Mouse (Mus musculus): Measurements from ENCODE around the gene Zfp874b. TPM values are rescaled to one million over a fixed set of nuclear protein-coding genes. Genes with fewer than 3 reads are reported as not detected.
"Not testable (repeated sequence)": the region's sequence is repeated elsewhere in the genome, so short reads cannot be mapped to it uniquely, and the experiment has no call there.

Zfp874b gene
- polyA plus RNA-seq (2016; fragmentation: Nextera tagmentation; extraction: Ambion mirVana): 2.0 and 2.8 TPM in 2 replicates

DNA sequence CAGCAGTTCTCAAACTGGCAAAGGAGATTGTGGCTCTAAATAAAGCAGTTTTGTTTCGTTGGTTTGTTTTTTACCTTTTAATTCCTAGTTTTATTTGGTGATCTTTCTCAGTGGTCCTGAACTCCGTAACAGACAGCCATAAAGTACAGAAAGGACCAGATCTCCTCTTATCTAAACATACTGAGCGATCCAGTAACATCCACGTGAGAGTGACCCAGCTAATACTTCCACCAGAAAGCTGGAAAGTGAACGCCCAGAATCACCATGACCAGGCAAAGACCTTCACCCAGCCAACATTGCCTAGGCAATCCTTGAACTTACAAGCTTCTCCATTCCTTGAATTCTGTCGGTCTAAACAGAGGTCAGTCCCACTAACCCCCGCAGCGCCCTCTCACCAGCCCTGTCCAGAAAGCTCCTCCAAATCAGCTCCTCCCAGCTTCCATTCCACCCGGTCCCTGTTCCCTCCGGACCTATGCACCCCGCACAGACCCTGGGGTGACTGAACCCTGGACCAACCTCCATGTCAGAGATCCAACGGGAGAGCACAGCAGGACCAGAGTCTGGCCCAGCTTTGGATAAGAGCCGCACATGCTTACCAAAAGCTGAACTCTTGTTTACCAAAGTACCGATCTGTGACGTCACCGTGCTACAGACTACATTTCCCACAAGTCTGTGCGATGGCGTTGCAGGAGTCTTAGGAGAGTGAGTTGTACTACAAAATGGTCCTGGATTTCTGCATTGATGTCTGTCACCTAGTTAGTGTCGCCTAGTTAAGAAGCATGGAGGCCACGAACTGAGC is at the start of gene Zfp874b:
Gene Zfp874b, minus strand, starts transcription at position 634 of the 799 bp plus-strand sequence.
- H3K4me1 ChIP-seq: peaks cover 9% of the 10 kb centered on the region
- no peaks in the 10 kb centered on the region for H3K27me3 ChIP-seq (replicated peaks; ENCODE audit: low read depth, poor library complexity, severe bottlenecking)
- DNase-seq (ENCODE audit: low spot score): peak; percentile 79
- H3K9me3 ChIP-seq: no peaks in the 10 kb centered on the region
- H3K4me3 ChIP-seq: peak within 1 kb of the TSS; percentile 70
- WGBS: 6% methylated on average over 20 of the region's 20 CpGs
- peak within 1 kb of the TSS; percentile 81 for H3K27ac ChIP-seq (replicated peaks)
- peaks cover 18% of the 10 kb centered on the region for H3K36me3 ChIP-seq (replicated peaks)

DNA sequence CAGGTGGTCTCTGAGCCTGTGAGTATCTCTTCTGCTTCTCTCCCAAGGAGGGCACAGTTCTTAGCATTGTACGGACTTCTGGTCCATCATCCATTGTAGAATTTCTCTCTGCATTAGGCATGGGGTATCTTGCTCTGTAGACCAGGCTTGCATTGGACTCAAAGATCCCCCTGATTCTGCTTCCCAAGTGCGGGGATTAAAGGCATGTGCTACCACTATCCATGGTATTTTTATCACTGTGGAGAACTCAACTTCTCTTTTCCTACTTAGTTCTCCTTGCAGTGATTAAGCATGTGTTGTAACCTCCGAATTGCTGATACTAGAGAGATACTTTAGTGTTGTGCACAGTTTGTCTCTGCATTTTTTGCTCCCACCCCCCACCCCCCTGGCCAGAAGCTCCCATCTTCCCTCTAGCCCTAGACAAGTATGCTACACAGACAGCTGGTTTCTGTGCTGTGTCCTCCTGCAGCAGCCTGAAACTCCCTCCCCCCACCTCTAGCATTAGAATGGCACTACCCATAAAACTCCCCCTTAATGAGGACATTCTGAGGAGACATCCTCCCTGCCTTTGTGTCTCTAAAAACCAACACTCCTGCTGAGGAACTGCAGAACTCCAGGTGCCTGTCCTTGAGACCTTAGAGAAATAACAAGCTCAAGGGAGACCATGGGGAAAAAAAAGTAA is 43.1 kb upstream of the Zfp874b start:
- no peaks in the 10 kb centered on the region for H3K9me3 ChIP-seq
- WGBS: 79% methylated on average over 3 of the region's 3 CpGs
- H3K27me3 ChIP-seq (replicated peaks; ENCODE audit: low read depth, poor library complexity, severe bottlenecking): no peaks in the 10 kb centered on the region
- no peak overlapping the region for H3K4me3 ChIP-seq
- no peak overlapping the region for H3K27ac ChIP-seq (replicated peaks)
- H3K36me3 ChIP-seq (replicated peaks): no peaks in the 10 kb centered on the region
- H3K4me1 ChIP-seq: peaks cover 11% of the 10 kb centered on the region
- no peak for DNase-seq (ENCODE audit: low spot score)

DNA sequence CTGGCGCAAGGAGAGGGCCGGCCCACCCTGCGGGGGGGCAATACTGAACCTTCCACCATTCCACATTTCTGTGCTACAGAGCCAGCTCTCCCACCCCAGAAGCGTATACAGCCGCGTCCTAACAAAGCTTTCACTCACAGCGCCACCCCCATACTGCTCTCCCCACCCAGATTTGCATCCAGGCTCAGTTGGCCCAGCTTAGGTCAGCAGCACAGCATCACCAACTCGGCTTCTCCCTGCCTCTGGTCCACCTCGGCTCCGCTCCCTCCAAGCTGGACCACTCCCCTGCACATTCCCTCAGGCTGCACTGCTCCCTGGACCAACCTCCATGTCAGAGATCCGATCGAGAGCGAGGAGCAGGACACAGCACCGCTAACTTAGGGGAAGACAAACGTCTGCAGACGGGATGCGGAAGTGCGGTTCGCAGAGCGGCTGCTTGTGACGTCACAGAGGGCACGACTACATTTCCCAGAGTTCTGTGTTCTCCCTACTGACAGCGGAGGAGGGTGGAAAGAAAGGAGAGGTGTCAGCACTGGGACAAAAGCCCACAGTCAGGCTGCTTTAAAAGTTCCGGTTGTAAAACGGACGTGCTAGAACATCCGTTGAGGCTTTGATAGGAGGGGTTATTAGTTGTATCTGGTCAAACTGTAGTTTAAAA is 41.8 kb upstream of the Zfp874b start, which contains the start of the genes Gm26965 and Zfp87:
Gene Gm26965, minus strand, starts transcription at position 399 of the 658 bp plus-strand sequence.
Gene Zfp87, minus strand, starts transcription at position 425 of the 658 bp plus-strand sequence.
- Histone ChIP-seq H3K27ac (replicated peaks) (peak within 1 kb of the TSS; percentile 82), H3K9me3 (no peaks in the 10 kb centered on the region)
- under 1% methylated on average over 27 of the region's 27 CpGs for WGBS

DNA sequence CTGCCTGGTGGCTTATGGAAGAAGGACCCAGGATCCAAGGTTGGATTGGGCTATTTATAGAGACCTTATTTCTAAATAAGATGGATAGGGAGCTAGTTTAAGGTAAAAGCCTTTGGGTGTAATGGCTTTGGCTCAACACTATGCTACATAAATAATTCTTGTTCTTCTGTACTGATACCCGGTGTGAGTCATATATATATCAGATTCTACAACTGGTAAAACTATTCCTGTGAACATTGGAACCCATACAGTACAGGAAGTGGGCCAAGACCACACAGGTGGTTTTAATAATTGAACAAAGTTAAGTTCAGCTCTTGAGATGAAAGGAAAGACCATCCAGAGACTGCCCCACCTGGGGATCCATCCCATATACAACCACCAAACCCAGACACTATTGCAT is 16.9 kb upstream of the Zfp874b start:
- no peaks in the 10 kb centered on the region for H3K27me3 ChIP-seq (replicated peaks; ENCODE audit: low read depth, poor library complexity, severe bottlenecking)
- peaks cover 7% of the 10 kb centered on the region for H3K4me1 ChIP-seq
- peak overlapping the region; percentile 84; the same call in 1 of the 2 replicates for H3K4me3 ChIP-seq
- no peak for DNase-seq (ENCODE audit: low spot score)
- H3K36me3 ChIP-seq (replicated peaks): peaks cover 9% of the 10 kb centered on the region
- no peaks in the 10 kb centered on the region for H3K9me3 ChIP-seq
- 81% methylated on average over 1 of the region's 1 CpGs for WGBS
- H3K27ac ChIP-seq (replicated peaks): no peak overlapping the region

More for the DNA sequence above, 41.8 kb upstream of the Zfp874b start, which contains the start of the genes Gm26965 and Zfp87:
- peaks cover 11% of the 10 kb centered on the region for H3K4me1 ChIP-seq
- peaks cover 7% of the 10 kb centered on the region for H3K36me3 ChIP-seq (replicated peaks)
- H3K27me3 ChIP-seq (replicated peaks; ENCODE audit: low read depth, poor library complexity, severe bottlenecking): no peaks in the 10 kb centered on the region
- peak; percentile 91 for DNase-seq (ENCODE audit: low spot score)
- H3K4me3 ChIP-seq: peak within 1 kb of the TSS; percentile 71

DNA sequence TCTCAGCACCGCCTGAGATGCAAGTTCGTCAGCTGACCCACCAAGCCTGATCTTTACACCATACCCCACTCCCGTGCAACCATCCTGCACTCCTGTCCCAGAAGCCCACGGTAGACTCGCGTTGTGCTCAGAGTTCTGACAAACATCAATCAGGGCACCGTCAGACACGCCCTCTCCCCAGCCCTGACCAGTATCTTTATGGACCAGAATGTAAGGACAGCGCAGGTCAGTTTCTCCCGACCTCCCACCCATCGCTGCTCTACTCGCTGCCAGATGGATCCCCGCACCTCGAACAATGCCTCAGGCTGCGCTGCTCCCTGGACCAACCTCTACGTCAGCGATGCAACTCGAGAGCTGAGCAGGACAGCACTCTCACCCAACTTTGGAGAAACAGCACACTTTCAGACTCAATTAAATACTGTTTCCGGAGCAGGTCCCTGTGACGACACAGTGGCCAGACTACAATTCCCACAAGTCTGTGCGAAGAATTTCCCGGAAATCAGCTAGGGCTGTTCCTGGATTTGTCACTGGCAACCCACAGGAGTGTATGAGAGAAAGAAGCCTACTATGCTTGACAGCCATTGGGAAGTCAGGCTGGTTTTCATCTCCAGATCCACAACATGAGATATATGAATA is 16.1 kb upstream of the Zfp874b start, which contains the start of gene Zfp58:
Gene Zfp58, minus strand, starts transcription at position 472 of the 636 bp plus-strand sequence.
- peak; percentile 79 for DNase-seq (ENCODE audit: low spot score)
- Histone ChIP-seq H3K9me3 (0 out of 2 replicates have a peak, but pooled peaks cover 2% of the 10 kb centered on the region), H3K27ac (replicated peaks) (peak within 1 kb of the TSS; percentile 81), H3K36me3 (replicated peaks) (peaks cover 16% of the 10 kb centered on the region), H3K4me1 (peaks cover 7% of the 10 kb centered on the region), H3K27me3 (replicated peaks; ENCODE audit: low read depth, poor library complexity, severe bottlenecking) (no peaks in the 10 kb centered on the region), H3K4me3 (peak within 1 kb of the TSS; percentile 84)
- under 1% methylated on average over 22 of the region's 22 CpGs for WGBS

DNA sequence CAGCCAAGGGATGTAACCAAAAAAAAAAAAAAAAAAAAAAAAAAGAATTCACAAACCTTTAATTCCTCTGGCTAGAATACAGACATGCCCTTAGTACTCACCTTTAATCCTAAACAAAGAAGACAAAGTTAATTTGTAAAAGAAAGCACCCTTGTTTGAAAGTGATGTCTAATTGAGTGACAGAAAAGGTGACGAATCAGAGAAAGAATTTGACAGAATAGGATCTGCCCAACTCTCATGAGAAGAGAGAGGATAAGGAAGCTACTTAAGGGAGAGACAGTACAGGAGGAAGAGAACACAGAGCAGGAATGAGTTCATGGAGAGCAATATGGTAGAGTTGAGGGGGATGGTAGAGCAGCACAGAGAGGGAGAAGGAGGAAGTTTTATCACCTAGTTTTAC is 11.6 kb upstream of the Zfp874b start:
- peaks cover 20% of the 10 kb centered on the region for H3K9me3 ChIP-seq
- H3K4me3 ChIP-seq: no peak overlapping the region
- peaks cover 62% of the 10 kb centered on the region for H3K36me3 ChIP-seq (replicated peaks)
- no peaks in the 10 kb centered on the region for H3K27me3 ChIP-seq (replicated peaks; ENCODE audit: low read depth, poor library complexity, severe bottlenecking)
- DNase-seq (ENCODE audit: low spot score): no peak
- H3K4me1 ChIP-seq: peaks cover 7% of the 10 kb centered on the region
- WGBS: 90% methylated on average over 1 of the region's 1 CpGs
- no peak overlapping the region for H3K27ac ChIP-seq (replicated peaks)

DNA sequence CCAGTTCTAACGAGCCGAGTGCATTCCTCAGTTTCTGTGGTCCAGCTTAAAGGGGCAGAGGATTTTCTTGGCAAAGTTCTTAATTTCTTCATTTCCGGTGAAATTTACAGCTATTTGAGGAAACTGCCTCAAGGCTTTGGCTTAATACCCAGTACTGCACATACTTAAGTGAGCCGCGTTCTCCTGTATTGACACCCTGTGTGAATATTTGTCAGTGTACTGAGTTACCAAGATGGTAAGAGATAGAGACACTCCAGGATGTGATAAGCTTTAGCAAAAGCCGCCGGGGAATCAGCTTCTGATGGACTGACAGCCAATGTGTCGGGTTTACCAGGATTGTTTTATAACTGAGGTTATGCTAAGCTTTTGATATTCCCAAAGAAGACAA is 360 bp upstream of the Zfp874b start:
- 46% methylated on average over 8 of the region's 8 CpGs for WGBS
- peak overlapping the region; percentile 81 for H3K27ac ChIP-seq (replicated peaks)
- H3K27me3 ChIP-seq (replicated peaks; ENCODE audit: low read depth, poor library complexity, severe bottlenecking): no peaks in the 10 kb centered on the region
- peaks cover 9% of the 10 kb centered on the region for H3K4me1 ChIP-seq
- peaks cover 24% of the 10 kb centered on the region for H3K36me3 ChIP-seq (replicated peaks)
- no peaks in the 10 kb centered on the region for H3K9me3 ChIP-seq
- no peak for DNase-seq (ENCODE audit: low spot score)
- H3K4me3 ChIP-seq: peak overlapping the region; percentile 70

DNA sequence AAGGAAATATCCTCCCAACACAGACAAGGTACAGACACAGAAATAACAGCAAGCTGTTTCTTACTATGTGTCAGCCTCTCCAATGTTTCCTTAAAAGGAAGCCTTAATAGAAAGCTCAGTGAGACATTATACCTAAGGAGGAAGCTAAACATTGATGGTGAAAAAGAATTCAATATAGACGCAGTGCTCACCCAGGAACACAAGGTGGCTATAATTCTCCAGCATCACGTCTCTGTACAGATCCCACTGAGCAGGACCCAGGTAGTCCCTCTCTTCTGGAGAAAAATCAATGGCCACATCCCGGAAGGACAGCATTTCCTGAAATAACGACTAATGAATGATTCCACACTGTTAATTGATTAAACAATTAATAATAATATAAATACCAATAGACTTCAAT is 2.5 kb downstream of the Zfp874b start:
- no peak overlapping the region for H3K4me3 ChIP-seq
- 0 out of 2 replicates have a peak, but pooled peaks cover 4% of the 10 kb centered on the region for H3K36me3 ChIP-seq (replicated peaks)
- H3K9me3 ChIP-seq: no peaks in the 10 kb centered on the region
- peaks cover 9% of the 10 kb centered on the region for H3K4me1 ChIP-seq
- H3K27me3 ChIP-seq (replicated peaks; ENCODE audit: low read depth, poor library complexity, severe bottlenecking): no peaks in the 10 kb centered on the region
- DNase-seq (ENCODE audit: low spot score): no peak
- no peak overlapping the region for H3K27ac ChIP-seq (replicated peaks)
- WGBS: 73% methylated on average over 4 of the region's 4 CpGs

DNA sequence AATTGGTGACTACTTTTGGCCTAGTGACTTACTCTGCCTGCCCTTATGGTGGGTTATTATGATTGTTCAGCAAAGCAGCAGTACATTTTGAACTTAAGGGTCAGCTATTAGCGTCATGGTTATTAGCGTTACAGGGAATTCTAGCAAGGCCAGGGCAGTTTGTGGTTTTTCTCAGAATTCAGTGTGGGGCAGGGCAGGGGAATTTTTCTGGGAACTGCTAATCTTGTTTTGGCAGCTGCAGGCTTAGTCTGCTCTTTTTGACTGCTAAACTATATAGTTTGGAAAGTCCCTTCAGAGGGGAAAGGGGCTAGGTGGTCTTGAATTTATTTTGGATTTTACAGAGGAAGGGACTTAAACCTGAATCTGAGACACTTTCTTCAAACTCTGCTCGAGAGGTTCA is 14.8 kb downstream of the Zfp874b start:
- Histone ChIP-seq H3K9me3 (peaks cover 2% of the 10 kb centered on the region; the same call in 1 of the 2 replicates), H3K4me3 (no peak overlapping the region), H3K27ac (replicated peaks) (no peak overlapping the region), H3K36me3 (replicated peaks) (peaks cover 26% of the 10 kb centered on the region), H3K4me1 (no peaks in the 10 kb centered on the region), H3K27me3 (replicated peaks; ENCODE audit: low read depth, poor library complexity, severe bottlenecking) (no peaks in the 10 kb centered on the region)
- DNase-seq (ENCODE audit: low spot score): no peak
- 83% methylated on average over 3 of the region's 3 CpGs for WGBS

DNA sequence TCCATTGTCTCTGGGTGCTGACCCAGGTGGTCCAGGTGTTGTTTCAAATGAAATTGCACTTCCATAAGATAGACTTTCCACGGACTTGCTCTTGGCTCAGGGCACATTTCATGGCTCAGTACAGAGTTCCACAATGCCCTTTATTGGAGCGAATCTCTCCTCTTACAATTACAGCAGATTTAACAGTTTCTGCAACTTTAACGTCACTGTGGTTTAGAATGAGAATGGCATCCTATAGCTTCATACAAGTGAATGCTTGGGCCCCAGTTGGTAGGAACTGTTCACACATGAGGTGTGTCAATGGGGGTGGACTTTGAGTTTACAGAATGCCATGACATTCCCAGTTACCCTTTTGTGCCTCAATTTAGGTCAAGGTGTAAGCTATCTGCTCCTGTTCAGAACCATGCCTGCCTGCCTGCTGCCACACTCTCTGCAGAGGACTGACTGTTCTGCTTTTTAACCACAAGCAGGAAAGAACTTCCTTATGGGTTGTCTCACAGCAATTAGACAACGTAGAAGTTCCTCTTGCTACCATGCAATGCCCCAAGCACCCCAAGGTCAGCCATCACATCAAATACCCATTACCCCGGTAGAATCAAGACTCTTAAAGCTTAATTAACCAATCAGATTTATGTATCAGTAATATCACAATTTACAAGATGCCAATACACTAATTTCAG is 20.4 kb downstream of the Zfp874b start:
- not testable (repeated sequence) for H3K36me3 ChIP-seq (replicated peaks); H3K9me3 ChIP-seq; H3K27ac ChIP-seq (replicated peaks); H3K4me3 ChIP-seq; H3K4me1 ChIP-seq; DNase-seq (ENCODE audit: low spot score); H3K27me3 ChIP-seq (replicated peaks; ENCODE audit: low read depth, poor library complexity, severe bottlenecking)
- WGBS: 88% methylated on average over 3 of the region's 5 CpGs

DNA sequence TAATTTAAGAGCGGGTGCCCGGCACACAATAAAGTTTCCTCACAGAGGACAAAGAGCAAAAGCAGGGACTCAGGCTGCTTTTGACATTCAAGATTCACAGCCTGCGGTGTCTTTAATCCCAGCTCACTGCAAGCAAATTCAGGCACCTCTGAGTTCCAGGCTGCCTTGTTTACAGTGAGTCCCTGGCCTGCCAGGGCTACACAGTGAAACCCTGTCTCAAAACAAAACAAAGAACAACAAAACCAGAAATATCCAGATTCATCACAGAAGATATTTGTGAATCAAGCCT is 32.1 kb downstream of the Zfp874b start:
- no peaks in the 10 kb centered on the region for H3K27me3 ChIP-seq (replicated peaks; ENCODE audit: low read depth, poor library complexity, severe bottlenecking)
- H3K9me3 ChIP-seq: no peaks in the 10 kb centered on the region
- H3K4me1 ChIP-seq: peaks cover 7% of the 10 kb centered on the region; the same call in 1 of the 2 replicates
- peak overlapping the region; percentile 68 for H3K4me3 ChIP-seq
- 12% methylated on average over 3 of the region's 3 CpGs for WGBS
- no peak for DNase-seq (ENCODE audit: low spot score)
- peaks cover 11% of the 10 kb centered on the region for H3K36me3 ChIP-seq (replicated peaks)
- peak overlapping the region; percentile 72 for H3K27ac ChIP-seq (replicated peaks)

All from embryonic facial prominence, embryonic 10.5 days (tissue).